Mouse (Mus musculus): ENCODE data around the gene Nt5c2. TPM values are rescaled to one million over a fixed set of nuclear protein-coding genes. Genes with fewer than 3 reads are reported as not detected.

Gene Nt5c2
- polyA plus RNA-seq, 2 experiments = 32.9 to 67.1 TPM

- H3K4me3 ChIP-seq (replicated peaks; ENCODE audit: low read length) = no peak overlapping the region
- ATAC-seq (ENCODE audit: low FRiP score, low read depth) (no peak), DNase-seq (ENCODE audit: low spot score) (no peak)
- 79% methylated on average over 6 of the region's 6 CpGs for WGBS
- no peak overlapping the region for H3K4me2 ChIP-seq (replicated peaks; ENCODE audit: low read depth, low read length, severe bottlenecking)
- no peak overlapping the region for H3K27ac ChIP-seq (replicated peaks; ENCODE audit: low read depth, low read length)
- no peaks in the 10 kb centered on the region for H3K9me3 ChIP-seq (ENCODE audit: control insufficient read depth, low read length)
- H3K4me1 ChIP-seq (ENCODE audit: control insufficient read depth, insufficient read depth, low read length) = no peaks in the 10 kb centered on the region
- no peaks in the 10 kb centered on the region for H3K27me3 ChIP-seq (ENCODE audit: control insufficient read depth, insufficient read depth, low read length)
- no peak for TF ChIP-seq POLR2A (IDR thresholded peaks at IDR 0.05; ENCODE audit: borderline replicate concordance, extremely low read depth, insufficient read depth, insufficient read length)
- H3K9ac ChIP-seq (ENCODE audit: low read depth, low read length, severe bottlenecking) = no peak overlapping the region
- peaks cover 3% of the 10 kb centered on the region for H3K36me3 ChIP-seq (ENCODE audit: control insufficient read depth, insufficient read depth, low read length)
Observed at GRCm38 (mm10) chr19:46920571-46920970, 94.4 kb downstream of the Nt5c2 start.

- ATAC-seq (ENCODE audit: low FRiP score, low read depth) = no peak
- H3K4me2 ChIP-seq (replicated peaks; ENCODE audit: low read depth, low read length, severe bottlenecking) = no peak overlapping the region
- H3K36me3 ChIP-seq (ENCODE audit: control insufficient read depth, insufficient read depth, low read length) = no peaks in the 10 kb centered on the region
- no peak overlapping the region for H3K9ac ChIP-seq (ENCODE audit: low read depth, low read length, severe bottlenecking)
- H3K9me3 ChIP-seq (ENCODE audit: control insufficient read depth, low read length) = no peaks in the 10 kb centered on the region
- 65% methylated on average over 9 of the region's 9 CpGs for WGBS
- TF ChIP-seq POLR2A (IDR thresholded peaks at IDR 0.05; ENCODE audit: borderline replicate concordance, extremely low read depth, insufficient read depth, insufficient read length) = no peak
- no peak for DNase-seq (ENCODE audit: low spot score)
- no peaks in the 10 kb centered on the region for H3K4me1 ChIP-seq (ENCODE audit: control insufficient read depth, insufficient read depth, low read length)
- H3K27me3 ChIP-seq (ENCODE audit: control insufficient read depth, insufficient read depth, low read length) = no peaks in the 10 kb centered on the region
- H3K4me3 ChIP-seq (replicated peaks; ENCODE audit: low read length) = no peak overlapping the region
- no peak overlapping the region for H3K27ac ChIP-seq (replicated peaks; ENCODE audit: low read depth, low read length)
Observed at GRCm38 (mm10) chr19:46915406-46916080, 99.4 kb downstream of the Nt5c2 start.

- 91% methylated on average over 11 of the region's 11 CpGs for WGBS
- Histone ChIP-seq H3K4me3 (replicated peaks; ENCODE audit: low read length) (no peak overlapping the region), H3K9ac (ENCODE audit: low read depth, low read length, severe bottlenecking) (no peak overlapping the region), H3K4me2 (replicated peaks; ENCODE audit: low read depth, low read length, severe bottlenecking) (no peak overlapping the region), H3K27me3 (ENCODE audit: control insufficient read depth, insufficient read depth, low read length) (no peaks in the 10 kb centered on the region), H3K36me3 (ENCODE audit: control insufficient read depth, insufficient read depth, low read length) (no peaks in the 10 kb centered on the region), H3K4me1 (ENCODE audit: control insufficient read depth, insufficient read depth, low read length) (peaks cover 5% of the 10 kb centered on the region; the same call in 1 of the 2 replicates), H3K27ac (replicated peaks; ENCODE audit: low read depth, low read length) (no peak overlapping the region), H3K9me3 (ENCODE audit: control insufficient read depth, low read length) (no peaks in the 10 kb centered on the region)
- DNase-seq (ENCODE audit: low spot score) = no peak
- no peak for ATAC-seq (ENCODE audit: low FRiP score, low read depth)
- no peak for TF ChIP-seq POLR2A (IDR thresholded peaks at IDR 0.05; ENCODE audit: borderline replicate concordance, extremely low read depth, insufficient read depth, insufficient read length)
Observed at GRCm38 (mm10) chr19:46913626-46914025, 101.3 kb downstream of the Nt5c2 start.

- no peak for DNase-seq (ENCODE audit: low spot score)
- Histone ChIP-seq H3K27me3 (ENCODE audit: control insufficient read depth, insufficient read depth, low read length) (no peaks in the 10 kb centered on the region), H3K9ac (ENCODE audit: low read depth, low read length, severe bottlenecking) (no peak overlapping the region), H3K4me1 (ENCODE audit: control insufficient read depth, insufficient read depth, low read length) (peaks cover 5% of the 10 kb centered on the region; the same call in 1 of the 2 replicates), H3K4me3 (replicated peaks; ENCODE audit: low read length) (no peak overlapping the region), H3K4me2 (replicated peaks; ENCODE audit: low read depth, low read length, severe bottlenecking) (no peak overlapping the region), H3K9me3 (ENCODE audit: control insufficient read depth, low read length) (no peaks in the 10 kb centered on the region), H3K36me3 (ENCODE audit: control insufficient read depth, insufficient read depth, low read length) (no peaks in the 10 kb centered on the region), H3K27ac (replicated peaks; ENCODE audit: low read depth, low read length) (no peak overlapping the region)
- no peak for TF ChIP-seq POLR2A (IDR thresholded peaks at IDR 0.05; ENCODE audit: borderline replicate concordance, extremely low read depth, insufficient read depth, insufficient read length)
- no peak for ATAC-seq (ENCODE audit: low FRiP score, low read depth)
- 87% methylated on average over 3 of the region's 3 CpGs for WGBS
Observed at GRCm38 (mm10) chr19:46911492-46911891, 103.5 kb downstream of the Nt5c2 start.

GRCm38 (mm10) chr19:46908977-46909376 lies 106.0 kb downstream of the Nt5c2 start:
- Histone ChIP-seq H3K4me2 (replicated peaks; ENCODE audit: low read depth, low read length, severe bottlenecking) (no peak overlapping the region), H3K4me3 (replicated peaks; ENCODE audit: low read length) (no peak overlapping the region), H3K36me3 (ENCODE audit: control insufficient read depth, insufficient read depth, low read length) (no peaks in the 10 kb centered on the region), H3K9ac (ENCODE audit: low read depth, low read length, severe bottlenecking) (no peak overlapping the region), H3K9me3 (ENCODE audit: control insufficient read depth, low read length) (no peaks in the 10 kb centered on the region), H3K27ac (replicated peaks; ENCODE audit: low read depth, low read length) (no peak overlapping the region), H3K27me3 (ENCODE audit: control insufficient read depth, insufficient read depth, low read length) (no peaks in the 10 kb centered on the region), H3K4me1 (ENCODE audit: control insufficient read depth, insufficient read depth, low read length) (peaks cover 5% of the 10 kb centered on the region; the same call in 1 of the 2 replicates)
- peak; percentile 19 for DNase-seq (ENCODE audit: low spot score)
- peak; percentile 47 for ATAC-seq (ENCODE audit: low FRiP score, low read depth)
- WGBS = 54% methylated on average over 4 of the region's 4 CpGs
- no peak for TF ChIP-seq POLR2A (IDR thresholded peaks at IDR 0.05; ENCODE audit: borderline replicate concordance, extremely low read depth, insufficient read depth, insufficient read length)

Data from limb, embryonic 14.5 days (tissue).